In genomic region chr15:98934217-98934839, GRCm38 (mm10) we compare ENCODE assay signal across 8 mouse cellular contexts. TPM values are rescaled to one million over a fixed set of nuclear protein-coding genes. Genes with fewer than 3 reads are reported as not detected.
DNase-seq lines count a peak whose midpoint lies in the region; ATAC-seq and TF ChIP-seq lines count a peak whose summit lies in the region.

Tuba1b (minus strand) TSS chr15:98934565.

- no peaks in the 10 kb centered on the region for H3K9me3 ChIP-seq in hindbrain, embryonic 11.5 days (ENCODE audit: control insufficient read depth, low read length)
- no peaks in the 10 kb centered on the region for H3K9me3 ChIP-seq in lung, postnatal 0 days (ENCODE audit: low read length)

- no peaks in the 10 kb centered on the region for H3K36me3 ChIP-seq in hindbrain, embryonic 11.5 days (ENCODE audit: control insufficient read depth, insufficient read depth, low read length)
- no peaks in the 10 kb centered on the region for H3K36me3 ChIP-seq in lung, postnatal 0 days (ENCODE audit: insufficient read depth, low read length)

- H3K27me3 ChIP-seq in hindbrain, embryonic 11.5 days (ENCODE audit: control insufficient read depth, insufficient read depth, low read length) = no peaks in the 10 kb centered on the region
- no peaks in the 10 kb centered on the region for H3K27me3 ChIP-seq in lung, postnatal 0 days (replicated peaks; ENCODE audit: insufficient read depth, low read length)

- TF ChIP-seq EP300 in lung, postnatal 0 days (IDR thresholded peaks at IDR 0.05) = no peak

- WGBS in hindbrain, embryonic 11.5 days = under 1% methylated on average over 57 of the region's 58 CpGs
- WGBS in lung, postnatal 0 days = under 1% methylated on average over 55 of the region's 58 CpGs

- ATAC-seq in hindbrain, embryonic 11.5 days (ENCODE audit: low FRiP score) = peak; percentile 95
- ATAC-seq in lung, postnatal 0 days = peak; percentile 96

- peaks cover 7% of the 10 kb centered on the region for H3K4me1 ChIP-seq in hindbrain, embryonic 11.5 days (replicated peaks; ENCODE audit: control insufficient read depth, insufficient read depth, low read length)
- peaks cover 9% of the 10 kb centered on the region; the same call in 1 of the 2 replicates for H3K4me1 ChIP-seq in lung, postnatal 0 days (ENCODE audit: insufficient read depth, low read depth, low read length)

- peak; percentile 18; the same call in 1 of the 2 replicates for TF ChIP-seq CTCF in lung, postnatal 0 days (IDR thresholded peaks at IDR 0.05)

- H3K4me2 ChIP-seq in hindbrain, embryonic 11.5 days (replicated peaks; ENCODE audit: low read depth, low read length) = peak within 1 kb of the TSS; percentile 88
- peak within 1 kb of the TSS; percentile 66 for H3K4me2 ChIP-seq in lung, postnatal 0 days (replicated peaks; ENCODE audit: low read depth, low read length)

- H3K27ac ChIP-seq in hindbrain, embryonic 11.5 days (ENCODE audit: low read depth, low read length) = peak within 1 kb of the TSS; percentile 96
- peak within 1 kb of the TSS; percentile 93 for H3K27ac ChIP-seq in lung, postnatal 0 days (ENCODE audit: low read length)

- peak within 1 kb of the TSS; percentile 72 for H3K4me3 ChIP-seq in hindbrain, embryonic 11.5 days (ENCODE audit: low read depth, low read length)
- H3K4me3 ChIP-seq in lung, postnatal 0 days (ENCODE audit: low read depth, low read length) = peak within 1 kb of the TSS; percentile 78

- peak; percentile 97 for DNase-seq in NIH3T3 (ENCODE audit: low read depth)
- DNase-seq in cerebellum, adult 9-11 months = peak; percentile 95
- peak; percentile 90 for DNase-seq in frontal cortex, postnatal 10 days (ENCODE audit: low spot score in 2 of 2)
- DNase-seq in hindbrain, embryonic 11.5 days (ENCODE audit: low spot score) = peak; percentile 94
- DNase-seq in layer of hippocampus, postnatal 10 days (ENCODE audit: low spot score in 2 of 2) = peak; percentile 81 to 90
- peak; percentile 97 for DNase-seq in lung, postnatal 0 days (ENCODE audit: low spot score)
- DNase-seq in ovary, postnatal 10 days (ENCODE audit: low spot score) = peak; percentile 84
- peak; percentile 81 for DNase-seq in thymus, postnatal 10 days (ENCODE audit: low spot score in 2 of 2)

- peak within 1 kb of the TSS; percentile 94 for H3K9ac ChIP-seq in hindbrain, embryonic 11.5 days (ENCODE audit: low read depth, low read length)
- H3K9ac ChIP-seq in lung, postnatal 0 days (replicated peaks; ENCODE audit: low read depth) = peak within 1 kb of the TSS; percentile 76

RNA-seq across cellular contexts. Expression of gene Tuba1b, which starts in this region (rescaled TPM):
- 1,792 and 1,905 TPM in 2 replicates for polyA plus RNA-seq in hindbrain, embryonic 11.5 days (2014; fragmentation: Nextera tagmentation; extraction: Ambion mirVana)
- total RNA-seq in layer of hippocampus, postnatal 10 days (2021) = 100 to 1,000 TPM; 931 to 937 TPM
- 415 and 427 TPM in 2 replicates for polyA plus RNA-seq in lung, postnatal 0 days (2015; fragmentation: Nextera tagmentation; extraction: Ambion mirVana)

Comparison
In these comparisons a context has a peak if more than half of its experiments do, and no peak if none do; other contexts are left out.
1. Peak in every context shown above with its lines: DNase-seq, ATAC-seq, H3K4me3 ChIP-seq and H3K27ac ChIP-seq.